Mouse (Mus musculus): ENCODE results near the gene Slc35b2.

Slc35b2 gene

GRCm38 (mm10) chr17:45586449-45586837, 22.8 kb downstream of the Slc35b2 start:
- DNase-seq = peak in 1 of 2 experiments; percentile 36

GRCm38 (mm10) chr17:45588370-45588769, 24.7 kb downstream of the Slc35b2 start:
- DNase-seq = no peak

DNA sequence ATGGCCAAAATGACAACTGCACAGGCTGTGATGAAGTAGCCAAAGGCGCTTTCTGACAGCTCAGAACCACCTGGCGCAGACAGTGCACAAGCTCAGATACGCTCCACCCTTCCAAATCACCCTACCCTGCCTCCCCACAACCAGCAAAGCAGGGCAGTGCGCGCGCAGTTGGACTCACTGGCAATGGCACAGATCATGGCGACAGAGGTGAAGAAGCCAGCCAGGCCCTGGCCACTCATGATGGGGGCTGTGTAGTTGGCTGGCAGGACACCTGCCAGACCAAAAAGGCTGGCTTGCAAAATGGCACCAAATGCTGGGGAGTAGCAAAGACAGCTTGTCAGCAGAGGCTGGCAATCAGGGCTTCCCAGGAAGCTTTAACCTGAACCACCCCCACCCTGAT, 25.6 kb downstream of the Slc35b2 start:
- DNase-seq = no peak

- no peak for DNase-seq
Measured at GRCm38 (mm10) chr17:45589844-45590243, 26.2 kb downstream of the Slc35b2 start.

GRCm38 (mm10) chr17:45590410-45590809, 26.7 kb downstream of the Slc35b2 start:
- peak in 1 of 2 experiments; percentile 6 for DNase-seq

GRCm38 (mm10) chr17:45591701-45592605, 28.3 kb downstream of the Slc35b2 start:
- peak; percentile 62 to 82 for DNase-seq

- peak; percentile 61 to 83 for DNase-seq
Measured at GRCm38 (mm10) chr17:45592606-45593431, 29.1 kb downstream of the Slc35b2 start.

- DNase-seq = peak; percentile 49 to 75
Measured at GRCm38 (mm10) chr17:45593479-45593878, 29.8 kb downstream of the Slc35b2 start.

- DNase-seq = no peak
Measured at GRCm38 (mm10) chr17:45594195-45594594, 30.5 kb downstream of the Slc35b2 start.

DNA sequence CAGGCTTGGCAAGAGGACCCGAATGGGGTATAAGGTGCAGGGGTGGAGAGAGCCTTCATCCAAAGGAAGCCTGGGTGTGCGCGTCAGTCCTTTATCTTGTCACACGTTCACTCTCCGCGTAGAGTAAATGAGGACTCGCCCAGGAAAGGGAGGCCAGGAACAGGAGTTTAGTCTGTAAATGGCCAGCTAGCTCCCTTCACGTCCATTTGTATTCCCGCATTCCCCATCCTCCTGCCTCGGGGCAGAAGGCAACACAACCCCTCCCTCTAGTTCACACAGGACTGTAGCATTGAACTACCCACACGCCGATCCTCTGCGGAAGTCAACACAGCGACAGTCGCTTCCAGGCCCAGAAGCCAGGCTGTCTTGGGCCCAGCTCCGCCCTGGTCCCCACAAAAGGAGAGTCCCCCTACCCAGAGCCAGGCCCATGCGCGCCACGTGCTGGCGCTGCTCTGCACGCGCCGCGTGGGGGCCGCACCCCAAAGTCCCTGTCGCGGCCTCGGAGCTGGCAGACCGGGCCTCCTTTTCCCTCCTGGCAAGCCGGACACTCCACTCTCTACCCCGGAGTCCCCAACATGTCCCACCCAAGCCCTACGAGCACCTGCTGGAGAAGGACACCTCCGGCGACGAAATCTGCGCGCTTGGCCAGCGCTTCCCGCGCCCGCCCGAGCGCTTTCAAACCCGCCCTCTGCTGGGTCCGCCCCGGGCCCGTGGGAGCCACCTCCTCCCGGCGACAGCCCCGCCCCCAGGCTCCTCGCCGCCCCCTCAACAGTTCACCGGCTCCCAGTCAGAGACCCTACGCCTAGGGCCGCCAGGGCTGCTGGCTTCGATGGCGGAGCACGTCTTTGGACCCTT, 31.4 kb downstream of the Slc35b2 start:
- peak; percentile 81 to 90 for DNase-seq

- DNase-seq = peak in 1 of 2 experiments; percentile 69
Measured at GRCm38 (mm10) chr17:45595736-45596390, 32.2 kb downstream of the Slc35b2 start.

DNA sequence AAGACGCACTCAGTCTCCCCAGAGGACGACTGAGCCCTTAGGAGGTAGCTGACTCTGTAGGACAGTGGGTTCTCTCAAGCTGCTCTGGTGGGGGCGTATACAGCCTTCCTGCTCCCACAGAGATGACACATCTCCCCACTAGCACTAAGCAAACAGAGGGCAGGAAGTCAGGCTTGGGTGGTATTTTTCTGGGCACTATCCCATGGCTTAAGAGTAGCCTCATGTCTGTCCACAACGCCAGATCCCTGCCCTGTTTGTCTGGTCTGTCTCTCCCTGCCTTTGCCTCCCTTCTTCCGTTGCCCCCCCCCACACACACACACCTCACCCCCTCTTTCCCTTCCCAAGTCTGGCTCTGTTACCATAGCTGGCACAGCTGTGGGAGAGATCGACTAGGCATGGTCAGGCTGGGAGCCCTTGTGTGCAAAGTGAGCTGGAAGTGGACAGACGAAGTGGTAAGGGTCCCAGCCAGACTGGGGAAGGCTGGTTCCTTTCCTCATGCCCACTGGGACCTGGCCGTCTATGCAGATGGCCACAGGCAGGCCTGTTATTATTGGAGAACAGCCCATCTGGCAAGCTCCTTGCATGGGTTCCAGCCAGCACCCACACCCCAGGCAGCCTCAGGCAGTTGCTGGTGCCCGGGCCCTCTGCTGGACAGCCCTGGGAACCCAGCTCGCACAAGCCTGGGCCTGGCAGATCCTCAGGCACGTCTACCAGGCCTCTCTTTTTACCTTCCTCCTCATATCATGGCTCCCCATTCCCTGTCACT, 33.1 kb downstream of the Slc35b2 start:
- peak; percentile 84 to 90 for DNase-seq

- DNase-seq = peak in 1 of 2 experiments; percentile 45
Measured at GRCm38 (mm10) chr17:45597787-45598186, 34.1 kb downstream of the Slc35b2 start.

- DNase-seq = no peak
Measured at GRCm38 (mm10) chr17:45598376-45598775, 34.7 kb downstream of the Slc35b2 start.

GRCm38 (mm10) chr17:45598891-45599290, 35.2 kb downstream of the Slc35b2 start:
- no peak for DNase-seq

DNA sequence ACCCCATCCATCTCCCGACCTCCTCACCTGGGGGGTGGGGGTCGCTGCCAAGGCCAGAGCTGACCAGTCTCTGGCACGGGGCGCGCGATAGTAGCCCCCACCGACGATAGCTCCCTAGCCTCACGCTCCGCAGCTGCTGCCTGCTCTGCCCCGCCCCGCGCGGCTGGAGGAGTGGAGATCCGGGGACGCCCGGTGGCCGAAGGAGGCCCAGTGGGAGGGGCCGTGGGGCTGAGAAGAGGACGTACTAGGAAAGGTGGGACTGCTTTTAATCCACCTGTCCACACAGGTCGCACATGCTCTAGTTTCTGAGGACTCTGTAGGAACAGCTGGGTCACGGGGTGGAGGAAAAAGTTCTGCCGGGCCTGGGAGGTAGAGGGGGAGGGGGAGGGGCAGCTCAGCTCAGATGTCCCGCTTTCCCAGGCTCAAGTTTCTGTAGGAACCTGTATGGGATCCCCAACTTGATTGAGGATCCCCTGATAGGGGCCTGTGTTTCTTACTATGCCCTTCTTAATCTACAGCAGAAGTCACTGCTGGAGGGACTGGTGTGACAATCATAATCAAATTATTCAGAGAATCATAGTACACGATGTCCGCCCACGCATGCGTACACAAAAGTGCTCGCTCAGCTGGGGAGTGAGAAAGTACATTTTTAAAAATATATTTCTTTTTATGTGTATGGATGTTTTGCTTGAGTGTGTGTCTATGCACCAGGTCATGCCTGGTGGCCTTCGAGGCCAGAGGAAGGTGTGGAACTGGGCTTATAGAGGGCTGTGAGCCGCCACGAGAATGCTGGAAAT, 36.0 kb downstream of the Slc35b2 start, which contains the start of gene Slc29a1:
Gene Slc29a1, minus strand, starts transcription at position 161 of the 797 bp plus-strand sequence.
- peak; percentile 75 to 92 for DNase-seq

- no peak for DNase-seq
Measured at GRCm38 (mm10) chr17:45600267-45600666, 36.6 kb downstream of the Slc35b2 start.

DNA sequence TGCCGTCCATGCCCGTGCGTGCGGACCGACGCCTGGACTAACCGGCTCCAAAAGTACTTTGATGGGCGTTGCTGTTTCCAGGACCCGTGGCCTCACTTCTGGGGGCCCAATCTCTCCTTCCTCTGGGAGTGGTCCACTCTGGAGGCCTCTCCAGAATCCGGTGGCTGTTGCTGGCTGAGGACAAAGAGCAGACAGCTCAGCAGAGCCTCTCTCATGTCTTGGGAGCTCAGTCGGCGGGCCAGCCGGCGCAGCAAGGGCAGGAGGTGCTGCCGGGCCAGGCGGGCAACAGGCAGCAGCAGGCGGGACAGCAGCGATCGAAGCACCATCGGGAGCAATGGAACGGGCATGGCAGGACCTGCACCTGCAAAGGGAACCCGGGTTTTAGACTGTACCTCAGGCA, 37.7 kb downstream of the Slc35b2 start:
- no peak for DNase-seq

GRCm38 (mm10) chr17:45601877-45602304, 38.2 kb downstream of the Slc35b2 start, which contains the start of gene Mymx:
Gene Mymx (minus strand): TSS chr17:45602102.
- DNase-seq = peak; percentile 70 to 83

- DNase-seq = no peak
Measured at GRCm38 (mm10) chr17:45602984-45603383, 39.3 kb downstream of the Slc35b2 start.
